Mouse (Mus musculus): ENCODE measurements around the gene Ccdc186.

DNA sequence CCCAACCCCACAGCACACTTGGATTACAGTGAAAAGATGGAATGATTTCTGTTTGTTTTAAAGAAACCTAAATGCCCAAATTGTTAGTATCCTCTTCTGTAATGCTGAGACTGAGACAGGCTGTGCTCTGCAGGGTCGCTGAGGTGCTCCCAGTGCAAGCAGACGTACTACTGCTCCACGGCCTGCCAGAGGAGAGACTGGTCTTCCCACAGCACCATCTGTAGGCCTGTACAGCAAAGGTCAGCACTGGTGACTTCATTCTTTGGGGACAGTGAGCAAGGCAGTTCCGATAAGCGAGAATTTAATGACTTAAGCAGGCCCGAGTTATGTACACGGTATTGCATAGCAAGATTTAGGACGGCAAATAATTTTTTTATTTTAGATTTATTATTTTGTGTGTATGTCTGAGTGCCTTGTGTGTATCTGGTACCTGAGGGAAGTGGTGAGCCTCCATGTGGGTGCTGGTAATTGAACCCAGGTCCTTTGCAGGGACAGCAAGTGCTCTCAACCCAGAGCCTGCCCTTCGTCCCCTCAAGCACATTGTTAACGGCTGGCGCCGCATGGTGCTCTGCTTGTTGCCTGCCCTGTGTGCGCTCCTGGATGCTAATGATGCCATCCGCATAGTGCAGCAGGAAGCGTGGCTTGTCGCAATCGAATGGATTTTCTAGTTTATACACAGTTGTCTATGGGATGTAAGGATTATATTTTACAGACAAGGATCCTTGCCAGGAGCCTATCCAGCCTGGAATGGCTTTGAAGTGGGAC, 17.1 kb upstream of the Ccdc186 start:
- TF ChIP-seq CTCF (IDR thresholded peaks at IDR 0.05; ENCODE audit: borderline replicate concordance, insufficient read depth, low read depth, low read length) (no peak), POLR2A (IDR thresholded peaks at IDR 0.05; ENCODE audit: borderline replicate concordance, insufficient read depth, low read length) (no peak)
